Mouse (Mus musculus): ENCODE results near the gene Bri3bp. TPM values are rescaled to one million over a fixed set of nuclear protein-coding genes. Genes with fewer than 3 reads are reported as not detected.

Gene Bri3bp
- polyA plus RNA-seq, 1 experiment from 2014 or later, result 32.4 TPM

GRCm38 (mm10) chr5:125461868-125462445 is 20.6 kb downstream of the Bri3bp start:
- ATAC-seq (ENCODE audit: insufficient number of reproducible peaks, low FRiP score, low TSS enrichment, low read depth), result no peak
- Histone ChIP-seq H3K27ac (no peak overlapping the region), H3K4me1 (peaks cover 5% of the 10 kb centered on the region; the same call in 1 of the 2 replicates), H3K4me3 (no peak overlapping the region), H3K9ac (no peak overlapping the region), H3K4me2 (no peak overlapping the region), H3K9me3 (no peaks in the 10 kb centered on the region), H3K36me3 (no peaks in the 10 kb centered on the region), H3K27me3 (no peaks in the 10 kb centered on the region)
- WGBS, result 51% methylated on average over 10 of the region's 10 CpGs

- Histone ChIP-seq H3K4me1 (peaks cover 5% of the 10 kb centered on the region; the same call in 1 of the 2 replicates), H3K36me3 (no peaks in the 10 kb centered on the region), H3K27ac (no peak overlapping the region), H3K9me3 (no peaks in the 10 kb centered on the region), H3K9ac (no peak overlapping the region), H3K4me3 (peak overlapping the region; percentile 36), H3K27me3 (no peaks in the 10 kb centered on the region), H3K4me2 (peak overlapping the region; percentile 48)
- 0 out of 2 replicates have a peak, but pooled peaks have one; percentile 30 for ATAC-seq (ENCODE audit: insufficient number of reproducible peaks, low FRiP score, low TSS enrichment, low read depth)
- WGBS, result 38% methylated on average over 7 of the region's 7 CpGs
Measured at GRCm38 (mm10) chr5:125465192-125465591, 23.8 kb downstream of the Bri3bp start.

- H3K27me3 ChIP-seq, result no peaks in the 10 kb centered on the region
- H3K9me3 ChIP-seq, result no peaks in the 10 kb centered on the region
- peaks cover 5% of the 10 kb centered on the region; the same call in 1 of the 2 replicates for H3K4me1 ChIP-seq
- peak; percentile 99 for ATAC-seq (ENCODE audit: insufficient number of reproducible peaks, low FRiP score, low TSS enrichment, low read depth)
- peak overlapping the region; percentile 54; the same call in 1 of the 2 replicates for H3K27ac ChIP-seq
- H3K4me2 ChIP-seq, result peak overlapping the region; percentile 48
- H3K36me3 ChIP-seq, result no peaks in the 10 kb centered on the region
- H3K4me3 ChIP-seq, result peak overlapping the region; percentile 36
- no peak overlapping the region for H3K9ac ChIP-seq
- under 1% methylated on average over 25 of the region's 25 CpGs for WGBS
Measured at GRCm38 (mm10) chr5:125465701-125466106, 24.3 kb downstream of the Bri3bp start.

GRCm38 (mm10) chr5:125466483-125466882 is 25.1 kb downstream of the Bri3bp start:
- no peaks in the 10 kb centered on the region for H3K27me3 ChIP-seq
- ATAC-seq (ENCODE audit: insufficient number of reproducible peaks, low FRiP score, low TSS enrichment, low read depth), result no peak
- no peaks in the 10 kb centered on the region for H3K9me3 ChIP-seq
- H3K9ac ChIP-seq, result no peak overlapping the region
- peaks cover 5% of the 10 kb centered on the region; the same call in 1 of the 2 replicates for H3K4me1 ChIP-seq
- H3K27ac ChIP-seq, result no peak overlapping the region
- H3K4me3 ChIP-seq, result no peak overlapping the region
- no peaks in the 10 kb centered on the region for H3K36me3 ChIP-seq
- 86% methylated on average over 5 of the region's 5 CpGs for WGBS
- H3K4me2 ChIP-seq, result 0 out of 2 replicates have a peak overlapping the region, but pooled peaks have one; percentile 48

GRCm38 (mm10) chr5:125467261-125467660 is 25.9 kb downstream of the Bri3bp start:
- ATAC-seq (ENCODE audit: insufficient number of reproducible peaks, low FRiP score, low TSS enrichment, low read depth), result no peak
- Histone ChIP-seq H3K4me1 (peaks cover 5% of the 10 kb centered on the region; the same call in 1 of the 2 replicates), H3K4me3 (no peak overlapping the region), H3K4me2 (no peak overlapping the region), H3K27me3 (no peaks in the 10 kb centered on the region), H3K36me3 (no peaks in the 10 kb centered on the region), H3K27ac (no peak overlapping the region), H3K9ac (no peak overlapping the region), H3K9me3 (no peaks in the 10 kb centered on the region)
- WGBS, result 86% methylated on average over 14 of the region's 14 CpGs

- H3K9ac ChIP-seq, result no peak overlapping the region
- 91% methylated on average over 4 of the region's 4 CpGs for WGBS
- ATAC-seq (ENCODE audit: insufficient number of reproducible peaks, low FRiP score, low TSS enrichment, low read depth), result no peak
Measured at GRCm38 (mm10) chr5:125470713-125471112, 29.3 kb downstream of the Bri3bp start.

GRCm38 (mm10) chr5:125472796-125473475 is 31.6 kb downstream of the Bri3bp start:
- no peak for ATAC-seq (ENCODE audit: insufficient number of reproducible peaks, low FRiP score, low TSS enrichment, low read depth)
- WGBS, result 78% methylated on average over 9 of the region's 9 CpGs
- H3K4me1 ChIP-seq, result peaks cover 21% of the 10 kb centered on the region
- H3K27ac ChIP-seq, result no peak overlapping the region
- no peaks in the 10 kb centered on the region for H3K36me3 ChIP-seq
- no peak overlapping the region for H3K9ac ChIP-seq
- no peak overlapping the region for H3K4me2 ChIP-seq
- no peaks in the 10 kb centered on the region for H3K27me3 ChIP-seq
- H3K4me3 ChIP-seq, result no peak overlapping the region
- no peaks in the 10 kb centered on the region for H3K9me3 ChIP-seq

More at GRCm38 (mm10) chr5:125470713-125471112, 29.3 kb downstream of the Bri3bp start:
- Histone ChIP-seq H3K4me2 (no peak overlapping the region), H3K9me3 (no peaks in the 10 kb centered on the region), H3K27me3 (no peaks in the 10 kb centered on the region), H3K4me3 (no peak overlapping the region), H3K36me3 (no peaks in the 10 kb centered on the region), H3K27ac (no peak overlapping the region), H3K4me1 (no peaks in the 10 kb centered on the region)

GRCm38 (mm10) chr5:125475030-125475429 is 33.7 kb downstream of the Bri3bp start:
- 57% methylated on average over 12 of the region's 12 CpGs for WGBS
- Histone ChIP-seq H3K27ac (0 out of 2 replicates have a peak overlapping the region, but pooled peaks have one; percentile 1), H3K4me3 (peak overlapping the region; percentile 91), H3K4me1 (peaks cover 28% of the 10 kb centered on the region), H3K36me3 (no peaks in the 10 kb centered on the region), H3K9ac (peak overlapping the region; percentile 8; the same call in 1 of the 2 replicates), H3K27me3 (no peaks in the 10 kb centered on the region), H3K9me3 (no peaks in the 10 kb centered on the region), H3K4me2 (peak overlapping the region; percentile 90)
- no peak for ATAC-seq (ENCODE audit: insufficient number of reproducible peaks, low FRiP score, low TSS enrichment, low read depth)

- peak within 1 kb of the TSS; percentile 90 for H3K4me2 ChIP-seq
- ATAC-seq (ENCODE audit: insufficient number of reproducible peaks, low FRiP score, low TSS enrichment, low read depth), result peak; percentile 89
- H3K9ac ChIP-seq, result peak within 1 kb of the TSS; percentile 80
- peak within 1 kb of the TSS; percentile 91 for H3K4me3 ChIP-seq
- no peaks in the 10 kb centered on the region for H3K27me3 ChIP-seq
- no peaks in the 10 kb centered on the region for H3K9me3 ChIP-seq
- peak within 1 kb of the TSS; percentile 86 for H3K27ac ChIP-seq
- under 1% methylated on average over 58 of the region's 60 CpGs for WGBS
- H3K36me3 ChIP-seq, result no peaks in the 10 kb centered on the region
- peaks cover 28% of the 10 kb centered on the region for H3K4me1 ChIP-seq
Measured at GRCm38 (mm10) chr5:125475601-125476285, 34.4 kb downstream of the Bri3bp start, which contains the start of gene Aacs. Gene Aacs, plus strand, starts transcription at chr5:125475814.

GRCm38 (mm10) chr5:125476286-125476625 is 34.9 kb downstream of the Bri3bp start:
- Histone ChIP-seq H3K9me3 (no peaks in the 10 kb centered on the region), H3K36me3 (no peaks in the 10 kb centered on the region), H3K27me3 (no peaks in the 10 kb centered on the region), H3K4me2 (peak overlapping the region; percentile 90), H3K4me3 (peak overlapping the region; percentile 91), H3K4me1 (peaks cover 28% of the 10 kb centered on the region), H3K27ac (peak overlapping the region; percentile 86), H3K9ac (peak overlapping the region; percentile 80)
- ATAC-seq (ENCODE audit: insufficient number of reproducible peaks, low FRiP score, low TSS enrichment, low read depth), result peak; percentile 8; the same call in 1 of the 2 replicates
- 5% methylated on average over 5 of the region's 5 CpGs for WGBS

- Histone ChIP-seq H3K9ac (peak overlapping the region; percentile 80; the same call in 1 of the 2 replicates), H3K4me2 (peak overlapping the region; percentile 90), H3K36me3 (no peaks in the 10 kb centered on the region), H3K27me3 (no peaks in the 10 kb centered on the region), H3K4me3 (peak overlapping the region; percentile 91), H3K27ac (no peak overlapping the region), H3K4me1 (peaks cover 28% of the 10 kb centered on the region), H3K9me3 (no peaks in the 10 kb centered on the region)
- ATAC-seq (ENCODE audit: insufficient number of reproducible peaks, low FRiP score, low TSS enrichment, low read depth), result no peak
- WGBS, result 47% methylated on average over 7 of the region's 7 CpGs
Measured at GRCm38 (mm10) chr5:125476799-125477198, 35.4 kb downstream of the Bri3bp start.
